Mouse (Mus musculus): Measurements from ENCODE around the gene Mgst1.

The Mgst1 gene

DNA sequence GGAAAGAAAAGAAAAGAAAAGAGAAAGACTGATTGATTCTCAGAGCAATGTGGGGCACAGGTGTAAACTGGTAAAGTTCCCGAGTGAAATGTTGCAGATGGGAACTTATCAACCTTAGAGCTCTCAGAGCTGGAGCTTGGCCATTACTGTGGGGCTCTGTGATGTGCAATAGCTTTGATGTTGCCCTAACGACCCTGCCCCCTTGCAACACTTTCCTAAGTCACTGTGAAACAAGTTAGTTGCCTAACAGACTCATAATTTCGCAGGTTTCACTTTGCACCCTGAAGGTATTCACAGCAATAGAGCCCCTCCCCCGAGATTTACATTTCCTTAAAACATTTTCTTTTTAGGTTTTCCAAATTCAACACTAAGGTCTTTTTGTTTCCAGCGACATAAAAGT, at the start of gene Mgst1:
TSS of gene Mgst1 (plus strand) at position 387 of the 400 bp plus-strand sequence.
- no peak for DNase-seq (ENCODE audit: low spot score in 2 of 2)

DNA sequence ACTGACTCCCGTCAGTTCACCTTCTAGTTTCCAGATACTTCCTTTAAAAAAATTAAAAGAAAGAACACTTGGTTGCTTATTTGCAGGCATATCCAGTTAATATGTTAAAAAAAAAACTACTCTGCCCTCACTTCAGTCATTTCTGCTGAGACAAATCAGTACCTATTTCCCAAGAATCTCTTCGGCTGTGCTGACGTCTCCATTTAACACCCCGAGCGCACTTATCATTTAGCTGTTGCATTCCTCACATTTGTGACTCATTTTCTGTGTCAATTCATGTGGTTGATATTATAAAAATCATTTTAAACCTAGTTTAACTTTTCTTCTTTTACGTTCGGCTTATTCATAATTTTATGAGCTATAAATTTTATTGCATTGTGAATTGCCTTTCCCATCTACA, 47.7 kb upstream of the Mgst1 start:
- no peak for DNase-seq (ENCODE audit: low spot score in 2 of 2)

DNA sequence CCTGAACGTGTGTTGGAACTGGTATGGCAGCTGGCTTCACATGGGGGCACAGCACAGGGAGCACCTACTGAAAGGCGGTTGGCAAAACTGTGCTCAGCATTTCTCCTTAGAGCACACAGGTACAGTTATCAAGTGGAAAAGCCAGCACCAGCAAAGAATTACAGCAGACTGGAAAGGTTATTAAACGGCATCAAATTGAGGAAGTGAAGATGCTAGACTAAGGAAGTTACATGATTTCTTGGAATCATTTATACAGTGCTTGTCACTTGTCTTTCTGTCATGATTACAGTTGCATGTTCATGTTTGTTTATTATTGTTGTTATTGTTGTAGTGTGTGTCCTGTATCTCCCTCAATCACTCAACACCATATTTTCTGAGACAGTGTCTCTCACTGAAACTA, 45.1 kb upstream of the Mgst1 start:
- DNase-seq (ENCODE audit: low spot score in 2 of 2): no peak

DNA sequence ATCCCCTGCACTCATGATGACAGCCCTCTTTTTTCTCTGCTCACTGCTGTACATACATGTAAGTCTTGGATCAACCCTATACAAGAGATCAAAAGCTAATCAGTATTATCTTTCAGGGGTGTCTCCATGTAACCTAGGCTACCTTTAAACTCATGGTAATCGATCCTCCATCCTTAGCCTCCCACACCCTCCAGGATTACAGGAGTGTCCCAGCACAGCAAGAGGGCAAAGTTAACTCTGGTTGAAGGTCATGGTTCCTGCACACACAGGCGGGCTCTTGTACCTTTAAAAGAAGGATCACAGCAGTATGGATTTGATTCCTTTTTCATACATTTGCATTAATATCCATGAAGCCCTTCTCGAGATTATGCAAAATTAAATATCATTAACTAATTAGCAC, 40.5 kb upstream of the Mgst1 start:
- DNase-seq (ENCODE audit: low spot score in 2 of 2): no peak

DNA sequence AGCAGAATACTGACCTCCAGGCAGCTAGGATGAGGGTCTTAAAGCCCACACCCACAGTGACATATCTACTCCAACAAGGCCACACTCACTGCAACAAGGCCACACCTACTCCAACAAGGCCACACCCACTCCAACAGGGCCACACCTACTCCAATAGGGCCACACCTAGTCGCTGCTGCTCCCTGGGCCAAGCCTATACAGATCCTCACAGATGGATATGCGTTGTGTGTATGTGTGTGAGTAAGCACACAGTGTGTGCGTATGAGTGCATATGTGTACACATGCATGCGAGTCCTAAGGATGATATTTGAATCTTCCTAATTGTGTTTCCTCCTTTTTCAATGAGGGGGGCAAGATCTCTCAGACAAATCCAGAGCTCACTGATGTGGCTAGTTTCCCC, 38.3 kb upstream of the Mgst1 start:
- DNase-seq (ENCODE audit: low spot score in 2 of 2): no peak

DNA sequence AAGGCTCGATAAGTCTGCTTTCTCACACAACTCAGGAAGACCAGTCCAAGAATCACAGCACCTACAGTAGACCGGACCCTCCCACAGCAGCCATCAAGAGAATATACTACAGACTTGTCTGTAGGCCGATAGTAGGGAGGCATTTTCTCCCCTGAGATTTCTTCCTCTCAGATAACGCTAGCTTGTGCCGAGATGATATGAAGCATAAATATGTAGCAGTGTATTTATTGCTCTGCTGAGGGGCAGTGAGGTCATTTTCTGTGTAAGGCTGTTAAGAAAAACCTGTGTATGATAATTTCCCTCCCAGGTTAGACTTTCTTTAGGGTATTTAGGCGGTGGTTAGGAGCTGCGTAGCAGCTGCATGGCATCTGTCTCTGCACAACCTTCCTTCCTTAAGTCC, 37.2 kb upstream of the Mgst1 start:
- DNase-seq (ENCODE audit: low spot score in 2 of 2): no peak

DNA sequence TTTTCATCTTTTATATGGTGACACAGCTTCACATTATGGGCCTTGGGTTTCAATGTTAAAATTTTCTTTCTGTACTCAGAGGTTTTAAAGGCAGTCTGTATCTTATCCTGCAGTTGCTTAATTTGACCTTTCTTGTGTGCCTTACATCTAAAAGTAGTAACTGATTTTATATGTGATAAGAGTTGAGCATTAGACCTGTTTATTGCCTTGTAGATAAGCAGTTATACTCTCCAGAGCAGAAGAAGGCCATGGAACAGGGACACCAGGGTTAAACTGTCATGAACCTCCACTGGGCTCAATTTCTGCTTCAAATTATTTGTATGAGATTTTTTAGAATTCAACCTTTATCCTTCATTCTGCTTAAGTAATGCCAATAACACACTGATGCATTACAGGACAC, 35.6 kb upstream of the Mgst1 start:
- no peak for DNase-seq (ENCODE audit: low spot score in 2 of 2)

DNA sequence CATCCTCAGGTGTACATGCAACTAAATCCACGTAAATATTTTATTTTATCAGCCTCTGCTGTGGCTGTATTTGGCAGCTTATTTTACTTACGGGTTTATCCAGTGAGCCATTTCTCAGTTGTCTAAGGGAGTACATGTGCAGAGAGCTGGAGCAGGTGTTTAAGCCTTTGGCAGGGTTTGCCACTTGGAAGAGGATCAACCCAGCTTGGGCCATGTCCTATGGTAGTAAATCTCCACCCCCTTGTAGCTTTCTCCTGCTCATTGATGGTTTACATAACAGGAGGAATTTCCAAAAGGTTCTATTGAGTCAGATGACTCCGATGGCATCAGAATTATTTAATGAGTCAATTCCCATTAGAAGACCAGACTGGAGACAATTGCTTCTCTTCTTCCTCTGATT, 22.6 kb upstream of the Mgst1 start:
- DNase-seq (ENCODE audit: low spot score in 2 of 2): no peak

DNA sequence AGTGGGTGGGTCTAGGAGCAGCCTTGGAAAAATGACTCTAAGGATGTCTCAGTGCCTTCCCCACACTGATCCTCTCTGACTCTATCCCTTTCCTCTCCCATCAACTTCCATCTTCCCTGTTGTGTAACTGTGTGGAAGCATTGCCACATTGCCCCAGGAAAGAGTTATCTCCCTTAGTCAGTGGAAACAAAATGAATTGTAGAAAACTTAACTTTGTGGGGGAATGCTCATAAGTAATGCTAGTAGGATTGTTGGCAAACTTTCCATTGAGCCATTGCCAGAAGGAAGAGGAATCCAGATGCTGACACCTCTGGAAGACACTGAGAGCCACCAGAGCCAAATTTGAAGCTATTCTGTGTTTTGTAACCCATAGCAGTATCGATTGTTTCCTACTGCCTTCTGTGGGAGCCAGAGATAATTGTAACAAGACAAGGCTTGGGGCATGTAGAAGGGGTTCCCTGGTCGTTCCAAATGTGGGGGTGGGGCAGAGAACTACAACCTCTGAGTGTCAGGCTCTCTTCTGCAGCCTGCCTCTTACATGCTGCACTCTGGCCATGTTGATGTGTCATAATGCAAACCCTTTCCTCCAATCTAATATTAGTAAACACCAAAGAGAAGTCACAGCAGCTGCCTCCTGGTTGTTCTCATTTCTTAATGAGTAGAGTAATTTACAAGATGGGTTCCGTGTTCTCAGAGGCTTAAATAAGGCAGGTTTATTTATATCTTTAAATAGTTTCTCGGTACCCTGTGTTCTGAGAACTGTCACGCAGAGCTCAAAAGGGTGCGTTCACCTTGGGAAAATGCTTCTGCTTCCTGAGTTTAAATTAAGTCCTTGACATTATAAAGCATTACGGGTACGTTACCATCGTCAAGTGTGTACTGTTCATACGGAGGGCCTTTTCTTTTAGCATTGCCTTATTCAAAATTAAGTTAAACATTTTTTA, 11.5 kb upstream of the Mgst1 start:
- DNase-seq (ENCODE audit: low spot score in 2 of 2): no peak

DNA sequence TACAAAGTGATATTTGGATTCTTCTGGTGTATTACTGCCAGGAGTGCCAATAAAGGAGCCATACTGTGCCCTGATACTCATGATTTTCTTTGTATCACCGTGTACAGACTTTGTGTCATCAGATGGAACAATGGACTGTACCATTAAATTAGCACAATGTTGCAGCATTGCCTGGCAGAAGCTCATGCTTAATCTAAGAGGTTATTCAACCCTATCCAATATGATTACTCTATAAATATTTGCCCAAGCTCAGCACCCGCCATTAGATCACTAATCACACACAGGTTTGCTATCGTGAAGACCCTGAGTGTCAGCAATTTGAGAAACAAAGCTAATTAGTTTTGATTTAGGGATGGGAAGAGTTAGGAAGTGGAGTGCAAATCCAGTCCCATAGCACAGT, 9.6 kb upstream of the Mgst1 start:
- no peak for DNase-seq (ENCODE audit: low spot score in 2 of 2)

DNA sequence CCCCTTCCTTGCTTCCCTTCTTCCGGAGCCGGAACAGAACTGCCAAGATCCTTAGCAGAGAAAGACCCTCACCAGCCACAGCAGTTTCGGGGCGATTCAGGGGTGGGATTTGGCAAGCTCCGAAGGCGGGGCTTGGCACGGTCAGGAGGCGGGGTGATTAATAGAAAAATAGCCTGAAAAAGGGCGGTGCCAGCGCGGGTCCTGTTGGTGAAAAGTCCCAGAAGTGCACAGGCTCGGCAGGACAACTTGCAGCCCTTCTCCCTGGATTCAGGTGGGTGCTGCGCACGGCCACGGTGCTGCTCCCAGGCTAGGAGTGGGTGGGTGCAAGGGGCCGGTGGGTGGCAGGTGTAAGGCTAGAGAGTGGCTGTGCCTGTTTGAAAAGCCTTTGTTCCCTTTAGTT, 220 bp downstream of the Mgst1 start:
- no peak for DNase-seq (ENCODE audit: low spot score in 2 of 2)

DNA sequence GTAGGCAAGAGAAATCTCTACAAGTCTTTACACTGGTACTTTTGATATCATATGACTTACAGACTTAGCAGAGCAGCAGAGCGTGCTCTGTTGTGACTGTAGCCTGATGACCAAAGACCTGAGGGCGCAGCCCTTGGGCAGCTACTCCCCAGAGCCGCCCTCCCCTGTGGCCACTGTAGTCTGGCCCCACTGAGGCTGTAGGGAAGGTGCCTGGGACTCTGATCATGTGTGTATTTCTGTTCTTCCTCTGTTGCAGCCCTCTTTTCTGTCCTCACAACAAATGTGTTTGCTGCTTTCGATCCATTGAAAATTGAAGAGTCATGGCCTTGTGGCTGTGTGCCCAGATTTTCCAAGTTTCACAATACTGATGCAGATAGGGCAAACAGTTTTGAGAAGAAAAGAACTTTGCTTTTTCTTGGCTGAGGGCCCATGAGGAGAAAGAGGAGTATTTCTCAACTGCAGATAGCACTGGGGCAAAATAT, 1.0 kb downstream of the Mgst1 start:
- DNase-seq (ENCODE audit: low spot score in 2 of 2): no peak

DNA sequence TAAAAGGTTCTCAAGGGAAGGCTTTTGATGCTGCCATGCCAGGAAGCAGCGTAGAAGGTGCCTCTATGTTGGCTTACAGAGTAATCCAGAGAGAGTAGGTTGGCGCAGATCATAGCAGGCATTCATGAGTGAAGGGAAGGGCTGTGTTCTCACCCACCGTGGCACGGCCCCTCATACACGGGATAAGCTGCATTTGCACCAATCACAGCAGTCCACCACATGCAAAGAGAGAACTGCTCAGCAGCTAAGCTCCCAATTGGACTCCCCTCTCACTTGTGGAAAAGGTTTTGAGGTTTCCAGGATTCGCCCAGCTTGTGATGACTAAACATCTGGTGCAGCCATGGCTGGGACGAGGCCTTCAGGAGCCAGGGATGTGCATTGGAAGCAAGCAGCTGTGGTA, 2.5 kb downstream of the Mgst1 start:
- DNase-seq (ENCODE audit: low spot score in 2 of 2): no peak

DNA sequence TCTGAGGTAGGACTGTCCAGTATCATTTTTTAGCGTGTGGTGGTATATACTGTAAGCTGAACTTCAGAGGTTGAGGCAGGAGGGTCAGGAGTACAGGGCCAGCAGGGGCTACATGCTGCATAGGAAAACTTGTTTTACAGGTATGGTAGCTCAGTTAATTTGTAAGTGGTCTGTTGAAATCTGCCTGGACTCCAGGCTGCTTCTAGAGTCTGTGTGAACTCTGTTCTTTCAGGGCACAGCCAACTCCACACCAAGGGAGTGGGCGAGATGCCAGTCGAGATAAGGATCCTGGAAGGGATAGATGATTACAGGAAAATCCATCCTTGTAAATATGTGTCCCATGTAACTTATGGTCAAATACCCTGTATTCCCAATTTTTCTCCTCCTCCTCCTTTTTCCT, 3.3 kb downstream of the Mgst1 start:
- DNase-seq (ENCODE audit: low spot score in 2 of 2): no peak

DNA sequence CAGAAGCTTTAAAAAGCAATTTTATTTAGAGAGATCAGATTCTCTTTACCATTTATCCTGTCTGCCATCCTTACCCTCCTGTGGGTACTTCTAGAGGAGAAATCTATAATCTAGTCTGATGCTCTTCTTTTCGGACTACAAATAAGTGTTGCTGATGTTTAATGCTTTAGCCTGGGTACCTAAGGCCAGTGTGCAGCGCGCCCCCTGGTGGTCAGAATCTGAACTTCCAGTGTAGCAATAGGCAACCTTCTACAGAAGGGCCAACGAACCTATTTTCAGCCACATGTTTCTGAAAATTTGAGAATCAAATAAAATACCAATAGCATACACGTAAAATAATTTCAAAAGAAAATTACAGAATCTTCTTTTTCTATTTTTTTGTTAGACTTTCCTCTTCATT, 13.0 kb downstream of the Mgst1 start:
- DNase-seq (ENCODE audit: low spot score in 2 of 2): peak in 1 of 2 experiments; percentile 35

DNA sequence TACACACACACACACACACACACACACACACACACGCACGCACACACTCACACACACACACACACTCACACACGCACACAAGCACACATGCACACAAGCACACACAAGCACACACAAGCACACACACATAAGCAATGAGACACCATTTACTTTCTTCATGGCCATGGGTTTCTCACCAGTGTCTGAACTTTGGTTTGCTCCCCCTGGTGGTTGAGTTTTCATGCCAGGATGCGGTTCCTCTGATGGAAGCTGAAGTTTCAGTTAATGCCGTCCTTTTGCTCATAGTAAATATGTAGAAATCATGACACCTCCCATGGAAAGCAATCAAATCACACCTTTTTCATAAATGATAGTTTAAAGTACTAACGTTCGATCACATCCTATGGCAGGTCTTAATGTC, 23.8 kb downstream of the Mgst1 start:
- no peak for DNase-seq (ENCODE audit: low spot score in 2 of 2)

DNA sequence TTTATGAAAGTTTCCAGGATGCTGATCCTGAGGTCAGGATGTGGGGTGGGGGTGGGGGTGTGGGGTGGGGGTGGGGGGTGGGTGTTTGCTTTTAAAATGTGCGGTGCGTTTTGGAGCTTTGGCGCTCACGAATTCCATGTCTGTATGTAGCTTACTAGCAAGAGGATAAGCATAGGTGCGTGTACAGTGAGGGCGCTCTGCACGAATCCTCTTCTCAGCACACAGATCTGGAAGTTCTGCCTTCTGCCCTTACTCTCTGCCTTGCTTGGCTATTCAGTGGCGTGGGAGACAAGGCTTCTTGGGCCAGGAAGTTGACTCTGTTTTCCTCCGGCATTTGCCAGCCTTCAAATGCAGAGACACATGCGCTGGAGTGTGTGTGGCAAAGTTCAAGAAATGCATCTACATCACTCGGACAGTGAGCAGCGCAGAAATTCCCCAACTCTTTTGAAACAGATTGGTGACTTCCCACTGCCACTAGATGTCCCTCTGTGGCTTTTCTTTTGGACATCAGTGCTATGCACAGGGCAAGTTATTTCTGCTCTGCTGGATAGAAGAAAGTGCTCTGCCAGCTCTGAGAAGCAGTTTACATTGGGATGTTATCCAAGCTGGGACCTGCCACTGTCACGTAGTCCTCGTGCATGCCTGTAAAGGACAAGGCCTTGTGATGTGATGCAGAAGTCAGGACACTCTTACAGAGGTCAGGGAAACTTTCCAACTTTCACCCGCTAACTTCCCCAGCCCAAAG, 31.5 kb downstream of the Mgst1 start:
- DNase-seq (ENCODE audit: low spot score in 2 of 2): no peak

Measured in thymus, postnatal 10 days (tissue).